Mouse (Mus musculus) heart, adult 2 months (tissue): ENCODE measurements around the gene Has3.
"Not testable (repeated sequence)": the region's sequence is repeated elsewhere in the genome, so short reads cannot be mapped to it uniquely, and the experiment has no call there.

Source experiments
- CTCF ChIP-seq: fragments of 200-600 bp; IDR thresholded peaks from 2 replicates; pipeline ENCODE4 v1.8.1; 2022; ENCODE audit warnings: antibody characterized with exemption, mild to moderate bottlenecking, moderate library complexity
- EP300 ChIP-seq: fragments of 200-500 bp; IDR thresholded peaks from 2 replicates; pipeline ENCODE4 v1.6.1; 2011; ENCODE audit warnings: low read depth, low read length, control low read depth; ENCODE audit not compliant: insufficient read depth
- POLR2A ChIP-seq: fragments of 200-500 bp; IDR thresholded peaks from 2 replicates; pipeline ENCODE4 v1.6.1; 2011; ENCODE audit warnings: mild to moderate bottlenecking, low read depth, low read length, control low read depth; ENCODE audit not compliant: insufficient read depth

DNA sequence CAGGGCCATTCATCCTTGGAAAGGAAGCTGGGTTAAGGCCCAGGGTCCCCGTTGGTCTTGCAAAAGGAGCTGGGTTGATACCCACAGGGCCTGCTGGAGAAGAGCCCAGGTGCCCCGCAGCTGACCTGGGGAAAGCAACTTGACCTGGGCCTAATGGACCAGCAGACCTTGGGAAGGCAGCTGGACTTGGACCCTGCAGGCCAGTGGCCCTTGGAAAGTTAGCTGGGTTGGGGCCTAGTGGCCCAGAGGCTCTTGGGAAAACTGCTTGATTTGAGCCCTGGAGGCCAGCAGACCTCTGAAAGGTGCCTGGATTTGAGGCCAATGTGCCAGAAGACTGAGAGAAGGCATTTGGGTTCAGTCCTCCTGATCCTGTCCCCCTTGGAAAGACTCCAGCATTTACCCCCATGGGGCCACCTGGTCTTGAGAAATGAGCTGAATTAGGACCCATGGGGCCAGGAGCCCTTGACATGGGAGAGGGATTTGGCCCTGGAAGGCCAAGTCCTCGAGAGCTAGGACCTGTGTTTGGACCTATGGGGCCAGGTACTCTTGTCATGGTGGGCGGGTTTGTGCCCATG lies 14.9 kb downstream of the Has3 start:
- not testable (repeated sequence) for TF ChIP-seq CTCF, POLR2A, EP300
